Mouse (Mus musculus): ENCODE measurements around the gene Mnat1.
"Not testable (repeated sequence)": the region's sequence is repeated elsewhere in the genome, so short reads cannot be mapped to it uniquely, and the experiment has no call there.

The Mnat1 gene

DNA sequence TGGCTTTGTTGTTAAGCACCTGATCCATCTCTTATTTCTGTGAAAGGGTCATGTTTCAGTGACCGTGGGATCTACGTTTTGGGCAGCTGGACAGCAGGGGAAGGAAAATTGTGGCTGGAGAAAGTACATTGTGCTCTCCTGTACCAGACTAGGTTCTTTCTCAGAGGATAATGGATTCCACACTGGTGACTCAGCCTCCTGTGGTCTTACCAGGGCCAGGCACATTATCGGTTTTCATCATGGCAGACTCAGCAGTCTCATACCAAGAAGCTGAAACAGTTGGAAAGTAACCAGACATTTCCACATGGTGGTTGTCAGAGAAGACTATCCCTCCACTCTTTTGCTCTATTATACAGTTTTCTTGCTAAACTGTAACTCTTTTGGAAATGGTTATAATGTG is 23.7 kb downstream of the Mnat1 start:
- DNase-seq (ENCODE audit: extremely low spot score), result no peak

GRCm38 (mm10) chr12:73151038-73151437 is 27.5 kb downstream of the Mnat1 start:
- not testable (repeated sequence) for DNase-seq (ENCODE audit: extremely low spot score)

DNA sequence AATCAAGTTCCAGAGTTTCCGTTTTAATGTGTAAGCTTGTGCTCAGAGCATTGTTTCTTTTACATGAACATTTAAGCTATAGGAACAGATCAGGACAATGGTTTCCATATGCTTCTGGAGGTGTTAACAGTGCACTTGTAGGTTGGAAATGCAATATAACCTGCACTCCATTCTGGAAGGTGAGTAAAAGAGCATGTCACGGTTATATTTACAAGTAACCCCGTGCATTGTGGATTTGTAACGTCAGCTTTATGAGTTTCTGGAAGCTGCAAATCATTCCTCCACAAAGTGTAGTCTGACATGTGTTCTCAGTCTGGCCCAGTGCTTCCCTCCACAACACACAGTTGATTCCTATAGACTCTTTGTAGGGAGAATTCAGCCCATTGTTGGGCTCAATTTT is 30.6 kb downstream of the Mnat1 start:
- no peak for DNase-seq (ENCODE audit: extremely low spot score)

GRCm38 (mm10) chr12:73160341-73160740 is 36.8 kb downstream of the Mnat1 start:
- no peak for DNase-seq (ENCODE audit: extremely low spot score)

DNA sequence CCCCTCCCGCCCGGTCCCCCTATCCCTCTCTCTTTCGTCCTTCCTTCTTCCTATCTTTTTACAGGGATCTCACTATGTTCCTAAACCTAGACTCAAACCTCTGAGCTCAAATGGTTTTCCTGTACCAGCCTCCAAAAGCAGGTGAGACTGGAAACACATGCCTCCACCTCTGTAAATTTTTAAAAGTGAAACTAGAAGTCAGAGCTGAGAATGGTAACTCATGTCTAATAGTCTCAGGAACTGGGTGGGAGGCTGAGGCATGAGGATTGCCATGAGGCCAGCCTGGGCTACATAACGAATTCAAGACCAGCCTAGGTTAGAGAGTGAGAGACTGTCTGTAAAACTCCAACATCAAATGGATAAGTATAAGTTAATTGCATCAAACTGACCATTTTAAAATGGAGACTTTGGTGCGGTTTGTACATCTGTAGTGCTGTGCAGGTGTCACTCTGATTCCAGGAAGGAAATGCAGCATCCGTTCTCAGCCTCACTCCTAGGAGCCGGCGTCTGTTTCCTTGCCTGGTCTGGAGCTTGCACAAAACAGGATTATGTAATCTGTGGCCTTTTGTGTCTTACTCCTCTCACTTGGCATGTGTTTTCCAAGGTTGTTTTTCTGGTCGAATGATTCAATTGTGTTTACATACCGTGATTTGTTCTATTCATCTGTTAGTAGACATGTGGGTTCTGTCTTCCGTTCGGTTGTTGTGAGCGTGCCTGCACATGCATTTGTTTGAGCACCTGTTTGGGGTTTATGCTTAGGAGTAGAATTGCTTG is 39.1 kb downstream of the Mnat1 start:
- DNase-seq (ENCODE audit: extremely low spot score), result no peak

DNA sequence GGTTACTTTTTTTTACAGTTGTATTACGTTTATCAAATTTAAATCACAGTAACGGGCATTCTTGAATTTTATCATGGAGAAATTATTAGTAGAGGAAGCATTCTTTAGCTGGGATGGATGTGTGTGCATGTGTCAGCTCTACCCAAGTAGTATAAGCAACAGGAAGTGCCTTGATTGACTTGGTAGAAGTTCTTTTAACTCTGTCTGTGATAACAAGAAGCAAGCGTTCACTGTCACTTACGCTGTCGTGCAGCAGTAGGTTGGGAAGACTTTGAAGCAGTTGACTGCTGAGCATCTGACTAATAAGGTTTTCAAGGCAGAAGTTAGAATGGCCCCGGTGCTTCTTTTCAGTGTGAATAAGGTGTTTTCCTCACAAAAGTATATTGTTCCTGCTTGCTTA is 47.3 kb downstream of the Mnat1 start:
- no peak for DNase-seq (ENCODE audit: extremely low spot score)

GRCm38 (mm10) chr12:73183896-73184295 is 60.4 kb downstream of the Mnat1 start:
- DNase-seq (ENCODE audit: extremely low spot score), result no peak

- DNase-seq (ENCODE audit: extremely low spot score), result no peak
Measured at GRCm38 (mm10) chr12:73197363-73197762, 73.8 kb downstream of the Mnat1 start.

DNA sequence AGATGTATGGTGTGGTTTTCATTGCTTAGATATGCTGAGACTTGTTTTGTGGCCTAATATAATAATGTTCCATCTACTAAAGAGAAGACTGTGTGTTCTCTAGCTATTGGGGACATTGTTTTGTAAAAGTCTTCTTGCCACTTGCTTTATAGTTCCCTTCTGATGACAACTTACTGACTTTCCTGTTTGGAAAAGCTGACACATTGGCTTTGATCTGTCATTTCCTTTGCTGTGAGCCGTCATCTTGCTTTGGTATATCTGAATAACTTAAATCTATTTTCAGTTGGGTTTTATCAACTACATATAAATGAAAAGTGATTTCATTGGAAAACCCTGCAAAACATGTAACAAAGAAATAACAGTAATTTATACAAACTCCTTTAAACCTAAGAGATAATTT is 74.9 kb downstream of the Mnat1 start:
- DNase-seq (ENCODE audit: extremely low spot score), result no peak

GRCm38 (mm10) chr12:73199375-73199774 is 75.9 kb downstream of the Mnat1 start:
- DNase-seq (ENCODE audit: extremely low spot score), result no peak

DNA sequence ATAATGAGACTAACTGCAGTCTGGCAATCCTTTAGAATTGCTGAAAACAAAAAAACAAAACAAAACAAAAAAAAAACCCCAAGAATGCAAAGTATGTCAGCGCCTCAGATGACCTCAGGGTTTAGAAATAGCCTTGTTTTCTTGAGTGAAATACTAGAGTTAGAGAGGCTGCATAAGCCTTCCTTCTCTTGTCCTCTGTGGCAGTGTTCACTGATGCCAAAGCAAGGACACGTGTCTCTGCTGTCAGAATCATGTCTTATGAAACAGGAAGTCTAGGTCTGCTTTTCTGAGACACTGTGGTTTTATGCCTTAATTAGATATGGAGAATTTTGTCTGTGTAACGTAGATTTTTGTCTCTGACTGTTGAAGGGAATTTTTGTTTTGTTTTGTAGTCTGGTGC is 78.1 kb downstream of the Mnat1 start:
- DNase-seq (ENCODE audit: extremely low spot score), result no peak

DNA sequence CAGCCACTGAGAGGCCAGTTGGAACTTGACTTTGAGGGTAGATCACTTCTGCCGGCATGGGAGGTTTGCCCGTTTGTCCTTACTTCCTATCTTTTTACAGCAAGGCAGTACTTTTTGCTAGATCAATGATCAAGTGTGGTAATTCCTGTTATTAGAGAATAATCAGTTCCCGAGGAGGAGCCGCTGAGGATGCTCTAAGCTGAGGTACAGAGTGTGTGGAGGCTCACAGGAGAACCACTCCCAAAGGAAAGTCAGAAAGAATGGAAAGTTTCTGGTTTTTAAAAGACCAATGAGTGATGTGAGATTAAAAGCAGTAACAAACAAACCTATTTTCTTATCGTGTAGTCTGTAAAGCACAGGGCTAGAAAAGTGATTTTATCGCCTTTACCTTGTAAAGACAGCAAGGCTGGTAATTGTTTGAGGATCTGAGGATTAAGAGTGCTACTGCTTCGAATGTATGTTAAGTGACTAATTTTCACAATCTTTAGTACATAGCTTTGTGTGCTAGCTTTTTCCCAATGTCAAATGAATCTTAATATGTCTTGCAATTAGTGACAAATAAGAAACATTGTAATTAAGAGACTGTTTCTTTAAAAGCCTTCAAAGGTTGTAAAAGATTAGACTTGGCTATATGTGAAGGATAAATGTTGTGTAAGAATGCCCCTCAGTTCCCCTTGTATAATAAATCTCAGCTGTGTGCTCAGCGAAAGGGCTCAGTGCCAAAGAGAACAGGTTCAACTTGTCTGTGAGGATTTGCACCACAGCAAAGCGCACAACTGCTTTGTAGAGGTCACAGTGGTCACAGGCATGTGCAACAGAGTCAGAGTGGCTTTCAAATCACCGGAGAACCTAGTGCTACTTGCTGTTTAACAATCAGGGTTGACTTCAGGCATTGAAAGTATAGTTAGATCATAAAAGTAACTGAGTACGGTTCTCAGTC is 82.5 kb downstream of the Mnat1 start:
- no peak for DNase-seq (ENCODE audit: extremely low spot score)

GRCm38 (mm10) chr12:73207008-73207407 is 83.5 kb downstream of the Mnat1 start:
- DNase-seq (ENCODE audit: extremely low spot score), result no peak

GRCm38 (mm10) chr12:73207461-73207860 is 83.9 kb downstream of the Mnat1 start:
- DNase-seq (ENCODE audit: extremely low spot score), result no peak

DNA sequence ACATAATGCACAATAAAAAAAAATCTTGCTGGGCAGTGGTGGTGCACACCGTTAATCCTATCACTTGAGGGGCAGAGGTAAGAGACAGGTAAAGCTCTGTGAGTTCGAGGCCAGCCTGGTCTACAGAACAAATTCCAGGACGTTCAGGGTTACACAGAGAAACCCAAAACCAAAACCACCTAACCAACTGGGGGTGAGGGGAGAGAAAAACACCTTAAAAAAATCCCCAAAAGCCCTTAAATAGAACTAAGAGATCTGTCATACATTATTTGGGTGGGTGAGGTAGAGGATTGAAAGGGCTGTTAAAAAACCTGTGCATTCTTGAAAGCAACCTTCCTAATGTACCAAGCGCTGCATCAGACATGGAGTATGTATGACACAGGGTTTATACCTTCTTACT is 85.0 kb downstream of the Mnat1 start:
- no peak for DNase-seq (ENCODE audit: extremely low spot score)

DNA sequence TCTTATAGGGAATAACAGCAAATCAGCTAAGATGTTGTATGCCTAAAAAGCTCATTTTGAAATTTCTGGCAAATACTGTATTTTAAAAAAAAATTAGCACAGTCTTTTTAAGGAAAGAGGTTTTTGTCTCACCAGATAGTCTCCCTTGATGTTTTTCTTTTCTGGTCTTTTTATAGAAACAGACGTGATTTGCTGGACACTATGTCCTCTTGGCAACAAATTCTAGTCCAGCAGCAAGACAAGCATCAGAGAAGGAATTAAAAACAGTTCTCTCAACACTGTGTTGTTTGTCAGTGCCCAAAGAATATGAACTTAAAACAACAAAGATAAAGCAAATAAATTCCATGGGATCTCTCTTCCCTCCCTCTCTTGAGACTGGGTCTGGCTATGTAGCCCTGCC is 85.6 kb downstream of the Mnat1 start:
- no peak for DNase-seq (ENCODE audit: extremely low spot score)

GRCm38 (mm10) chr12:73210454-73210853 is 86.9 kb downstream of the Mnat1 start:
- no peak for DNase-seq (ENCODE audit: extremely low spot score)

DNA sequence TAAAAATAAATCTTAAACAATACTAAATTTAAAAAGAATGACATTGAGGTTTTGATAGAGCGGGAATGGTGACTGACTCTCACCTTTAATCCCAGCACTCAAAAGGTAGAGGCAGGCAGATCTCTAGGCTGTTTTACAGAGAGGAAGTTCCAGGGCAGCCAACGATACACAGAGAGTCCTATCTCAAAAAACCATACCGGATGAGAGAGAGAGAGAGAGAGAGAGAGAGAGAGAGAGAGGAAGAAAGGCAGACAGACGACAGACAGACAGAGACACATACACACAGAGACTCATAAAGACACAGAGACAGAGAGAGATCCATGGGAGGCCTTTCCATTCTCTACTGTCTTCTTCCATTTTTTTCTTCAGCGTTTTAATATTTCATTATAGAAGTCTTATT is 92.3 kb downstream of the Mnat1 start:
- DNase-seq (ENCODE audit: extremely low spot score), result no peak

DNA sequence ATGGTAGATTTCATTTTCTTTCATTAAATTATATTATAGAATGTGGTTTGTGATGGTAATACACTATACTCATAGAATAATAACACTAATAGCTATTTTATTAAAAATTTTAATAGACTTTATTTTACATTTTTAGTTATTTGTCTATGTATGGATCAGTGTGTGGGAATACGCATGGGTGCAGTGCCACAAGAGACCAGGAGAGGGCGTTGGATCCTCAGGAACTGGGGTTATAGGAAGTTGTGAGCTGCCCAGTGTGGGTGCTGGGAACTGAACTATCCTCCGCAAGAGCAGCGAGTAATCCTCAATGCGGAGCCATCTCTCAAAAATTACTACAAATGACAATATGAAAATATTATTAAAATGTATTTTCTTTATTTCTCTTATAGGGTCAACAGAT is 95.1 kb downstream of the Mnat1 start:
- no peak for DNase-seq (ENCODE audit: extremely low spot score)

GRCm38 (mm10) chr12:73221235-73221634 is 97.7 kb downstream of the Mnat1 start:
- DNase-seq (ENCODE audit: extremely low spot score), result no peak

GRCm38 (mm10) chr12:73223872-73224271 is 100.4 kb downstream of the Mnat1 start:
- no peak for DNase-seq (ENCODE audit: extremely low spot score)

DNA sequence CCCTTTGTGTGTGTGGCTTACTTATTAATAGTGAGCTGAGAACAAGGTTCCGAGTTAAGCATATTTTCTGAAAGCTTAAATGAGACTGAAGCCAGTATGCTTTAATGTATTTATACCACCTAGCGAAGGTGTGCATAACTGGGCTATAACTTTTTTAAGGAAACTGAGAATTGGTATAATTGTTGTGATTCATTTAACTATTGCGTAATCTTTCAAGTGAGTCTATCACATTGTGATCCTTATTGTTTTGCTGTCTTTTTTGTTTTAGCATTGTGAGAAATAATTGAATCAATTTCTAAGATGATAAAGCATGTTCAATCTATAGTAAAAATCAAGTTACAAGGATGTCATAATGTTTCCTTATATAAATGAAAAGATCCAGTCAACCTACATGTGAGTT is 104.9 kb downstream of the Mnat1 start:
- no peak for DNase-seq (ENCODE audit: extremely low spot score)

GRCm38 (mm10) chr12:73230196-73230595 is 106.7 kb downstream of the Mnat1 start:
- no peak for DNase-seq (ENCODE audit: extremely low spot score)

All from embryo, embryonic 9.5 days (tissue).